In the genomic region with DNA sequence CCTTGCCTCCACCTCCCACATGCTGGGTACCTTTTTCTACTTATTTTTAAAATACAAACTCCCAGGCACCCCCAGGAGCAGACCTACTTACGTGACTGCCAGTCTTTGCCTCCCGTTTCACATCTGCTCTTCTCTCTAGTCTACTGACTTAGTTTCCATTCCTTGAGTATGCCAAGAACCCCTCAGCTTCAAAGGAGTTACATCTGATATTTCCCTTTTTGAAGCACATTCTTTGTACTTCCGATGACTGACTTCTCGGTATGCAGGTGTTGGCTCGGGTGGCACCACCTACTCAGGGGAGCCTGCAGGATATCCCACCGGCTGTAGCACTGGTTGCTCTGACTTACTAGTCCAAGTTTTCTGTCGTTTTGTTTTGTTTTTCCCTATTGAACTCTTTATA, we compare ENCODE assay signal across 8 mouse cellular contexts. TPM values are rescaled to one million over a fixed set of nuclear protein-coding genes. Genes with fewer than 3 reads are reported as not detected.
DNase-seq lines count a peak whose midpoint lies in the region; ATAC-seq and TF ChIP-seq lines count a peak whose summit lies in the region.

No protein-coding gene starts in this region.

- peak overlapping the region; percentile 8; the same call in 1 of the 2 replicates for H3K4me3 ChIP-seq in liver, adult 2 months (ENCODE audit: insufficient read depth, low read depth, low read length)
- H3K4me3 ChIP-seq in erythroblast, embryonic 14.5 days (replicated peaks) = peak overlapping the region; percentile 75
- H3K4me3 ChIP-seq in liver, embryonic 11.5 days (ENCODE audit: low read depth, low read length) = peak overlapping the region; percentile 86
- H3K4me3 ChIP-seq in stomach, embryonic 16.5 days (replicated peaks; ENCODE audit: low read length) = peak overlapping the region; percentile 72

- WGBS in liver, adult 2 months = 11% methylated on average over 7 of the region's 7 CpGs
- 25% methylated on average over 7 of the region's 7 CpGs for WGBS in liver, embryonic 11.5 days
- WGBS in stomach, embryonic 16.5 days = 22% methylated on average over 7 of the region's 7 CpGs

- H3K36me3 ChIP-seq in liver, adult 2 months (ENCODE audit: control insufficient read depth, insufficient read depth, low read length) = peaks cover 10% of the 10 kb centered on the region; the same call in 1 of the 2 replicates
- peaks cover 5% of the 10 kb centered on the region; the same call in 1 of the 2 replicates for H3K36me3 ChIP-seq in erythroblast, embryonic 14.5 days (ENCODE audit: control insufficient read depth)
- H3K36me3 ChIP-seq in liver, embryonic 11.5 days (ENCODE audit: control insufficient read depth, insufficient read depth, low read length) = no peaks in the 10 kb centered on the region
- no peaks in the 10 kb centered on the region for H3K36me3 ChIP-seq in stomach, embryonic 16.5 days (ENCODE audit: control insufficient read depth, insufficient read depth, low read length)

- peaks cover 27% of the 10 kb centered on the region for H3K4me1 ChIP-seq in liver, adult 2 months (ENCODE audit: control insufficient read depth, insufficient read depth, low read length)
- H3K4me1 ChIP-seq in erythroblast, embryonic 14.5 days (ENCODE audit: control insufficient read depth) = peaks cover 41% of the 10 kb centered on the region
- peaks cover 6% of the 10 kb centered on the region for H3K4me1 ChIP-seq in liver, embryonic 11.5 days (replicated peaks; ENCODE audit: control insufficient read depth, insufficient read depth, low read length)
- peaks cover 9% of the 10 kb centered on the region for H3K4me1 ChIP-seq in stomach, embryonic 16.5 days (ENCODE audit: control insufficient read depth, insufficient read depth, low read length)

- peak overlapping the region; percentile 39 for H3K9ac ChIP-seq in liver, adult 2 months (ENCODE audit: low read depth, low read length)
- H3K9ac ChIP-seq in liver, embryonic 11.5 days (ENCODE audit: low read depth, low read length) = peak overlapping the region; percentile 70
- peak overlapping the region; percentile 26 for H3K9ac ChIP-seq in stomach, embryonic 16.5 days (ENCODE audit: low read length)

- no peak for DNase-seq in liver, adult 2 months (ENCODE audit: extremely low read depth, low read depth, low spot score)
- DNase-seq in liver = no peak
- DNase-seq in liver, embryonic 11.5 days (ENCODE audit: low spot score) = no peak
- no peak for DNase-seq in right cerebral cortex, adult 18-20 months
- DNase-seq in retina, embryonic 14.5 days (ENCODE audit: low spot score) = no peak
- DNase-seq in kidney, adult 18-20 months = no peak

- no peaks in the 10 kb centered on the region for H3K9me3 ChIP-seq in erythroblast, embryonic 14.5 days (ENCODE audit: control insufficient read depth, low read length)
- H3K9me3 ChIP-seq in liver, embryonic 11.5 days (ENCODE audit: control insufficient read depth, low read length) = no peaks in the 10 kb centered on the region
- no peaks in the 10 kb centered on the region for H3K9me3 ChIP-seq in stomach, embryonic 16.5 days (replicated peaks; ENCODE audit: control insufficient read depth, low read length)

- peak; percentile 5; the same call in 1 of the 2 replicates for ATAC-seq in liver, embryonic 11.5 days (replicated peaks; ENCODE audit: low FRiP score)
- ATAC-seq in stomach, embryonic 16.5 days (ENCODE audit: insufficient read depth, low FRiP score) = no peak; the same call in 1 of the 2 replicates

- no peak for TF ChIP-seq POLR2A in liver, adult 2 months (IDR thresholded peaks at IDR 0.05; ENCODE audit: extremely low read depth, insufficient read depth, low read length)

- H3K27ac ChIP-seq in liver, adult 2 months (replicated peaks; ENCODE audit: insufficient read depth, low read depth, low read length) = peak overlapping the region; percentile 75
- H3K27ac ChIP-seq in liver, embryonic 11.5 days (ENCODE audit: low read depth, low read length) = peak overlapping the region; percentile 75
- H3K27ac ChIP-seq in stomach, embryonic 16.5 days (ENCODE audit: low read length) = no peak overlapping the region

- no peaks in the 10 kb centered on the region for H3K27me3 ChIP-seq in liver, adult 2 months (ENCODE audit: control insufficient read depth, insufficient read depth, low read length)
- H3K27me3 ChIP-seq in erythroblast, embryonic 14.5 days (ENCODE audit: control insufficient read depth) = no peaks in the 10 kb centered on the region
- no peaks in the 10 kb centered on the region for H3K27me3 ChIP-seq in liver, embryonic 11.5 days (replicated peaks; ENCODE audit: control insufficient read depth, insufficient read depth, low read length)
- no peaks in the 10 kb centered on the region for H3K27me3 ChIP-seq in stomach, embryonic 16.5 days (ENCODE audit: control insufficient read depth, insufficient read depth, low read length)

- peak overlapping the region; percentile 90 for H3K4me2 ChIP-seq in liver, embryonic 11.5 days
- H3K4me2 ChIP-seq in stomach, embryonic 16.5 days (ENCODE audit: low read depth, low read length) = peak overlapping the region; percentile 70

- peaks cover 12% of the 10 kb centered on the region; the same call in 1 of the 2 replicates for H3K79me2 ChIP-seq in liver, adult 2 months (ENCODE audit: control insufficient read depth, insufficient read depth, low read length)

- no peak for TF ChIP-seq CTCF in liver, adult 2 months (IDR thresholded peaks at IDR 0.05; ENCODE audit: low read depth, low read length)

RNA-seq across cellular contexts. Expression of a gene that starts 0.6 kb away (rescaled TPM):
- 39.9 and 51.1 TPM in 2 replicates for total RNA-seq in liver, adult 2 months (2014; rRNA removed)
- 127 and 134 TPM in 2 replicates for polyA plus RNA-seq in liver, adult 2 months (2012; rRNA removed)
- 1.2 and 1.6 TPM in 2 replicates for polyA plus RNA-seq in erythroblast, embryonic 14.5 days (2012)
- 25.2 and 25.6 TPM in 2 replicates for polyA plus RNA-seq in liver, embryonic 11.5 days (2014; fragmentation: Nextera tagmentation; extraction: Ambion mirVana)
- 32.4 and 35.1 TPM in 2 replicates for polyA plus RNA-seq in stomach, embryonic 16.5 days (2015; fragmentation: Nextera tagmentation; extraction: Ambion mirVana)

RNA-seq across cellular contexts. Expression of a gene that starts 8.9 kb away (rescaled TPM):
- 0.18 and 1.0 TPM in 2 replicates for total RNA-seq in liver, adult 2 months (2014; rRNA removed)
- polyA plus RNA-seq in liver, adult 2 months (2012; rRNA removed) = 3.2 TPM in 2 replicates
- polyA plus RNA-seq in erythroblast, embryonic 14.5 days (2012) = 2.0 and 2.1 TPM in 2 replicates
- polyA plus RNA-seq in liver, embryonic 11.5 days (2014; fragmentation: Nextera tagmentation; extraction: Ambion mirVana) = 1.3 and 1.5 TPM in 2 replicates
- 0.34 and 0.59 TPM in 2 replicates for polyA plus RNA-seq in stomach, embryonic 16.5 days (2015; fragmentation: Nextera tagmentation; extraction: Ambion mirVana)

RNA-seq across cellular contexts. Expression of a gene that starts 9.1 kb away (rescaled TPM):
- total RNA-seq in liver, adult 2 months (2014; rRNA removed) = not detected in 2 replicates
- 0.37 TPM in 1 of 2 replicates, not detected in the other for polyA plus RNA-seq in liver, adult 2 months (2012; rRNA removed)
- 0.19 and 0.33 TPM in 2 replicates for polyA plus RNA-seq in erythroblast, embryonic 14.5 days (2012)
- not detected in 2 replicates for polyA plus RNA-seq in liver, embryonic 11.5 days (2014; fragmentation: Nextera tagmentation; extraction: Ambion mirVana)
- not detected in 2 replicates for polyA plus RNA-seq in stomach, embryonic 16.5 days (2015; fragmentation: Nextera tagmentation; extraction: Ambion mirVana)

RNA-seq across cellular contexts. Expression of a gene that starts 34.5 kb away (rescaled TPM):
- total RNA-seq in liver, adult 2 months (2014; rRNA removed) = 1.1 and 2.3 TPM in 2 replicates
- polyA plus RNA-seq in liver, adult 2 months (2012; rRNA removed) = 2.4 and 3.8 TPM in 2 replicates
- 22.6 and 24.0 TPM in 2 replicates for polyA plus RNA-seq in erythroblast, embryonic 14.5 days (2012)
- 12.6 and 14.0 TPM in 2 replicates for polyA plus RNA-seq in liver, embryonic 11.5 days (2014; fragmentation: Nextera tagmentation; extraction: Ambion mirVana)
- polyA plus RNA-seq in stomach, embryonic 16.5 days (2015; fragmentation: Nextera tagmentation; extraction: Ambion mirVana) = 8.1 and 9.3 TPM in 2 replicates

RNA-seq across cellular contexts. Expression of a gene that starts 45.5 kb away (rescaled TPM):
- 0.09 and 0.13 TPM in 2 replicates for total RNA-seq in liver, adult 2 months (2014; rRNA removed)
- polyA plus RNA-seq in liver, adult 2 months (2012; rRNA removed) = 0.09 TPM in 1 of 2 replicates, not detected in the other
- 0.23 and 0.39 TPM in 2 replicates for polyA plus RNA-seq in erythroblast, embryonic 14.5 days (2012)
- polyA plus RNA-seq in liver, embryonic 11.5 days (2014; fragmentation: Nextera tagmentation; extraction: Ambion mirVana) = 1.9 and 2.4 TPM in 2 replicates
- 1.4 and 1.7 TPM in 2 replicates for polyA plus RNA-seq in stomach, embryonic 16.5 days (2015; fragmentation: Nextera tagmentation; extraction: Ambion mirVana)

Comparison
In these comparisons a context has a peak if more than half of its experiments do, and no peak if none do; other contexts are left out.
1. H3K4me3 ChIP-seq: peak in every context shown above with its lines; median percentile 86 in liver, embryonic 11.5 days; 75 in erythroblast, embryonic 14.5 days; 72 in stomach, embryonic 16.5 days; 8 in liver, adult 2 months.
2. RNA of a gene that starts 0.6 kb away (polyA plus RNA-seq): 127 to 134 TPM in liver, adult 2 months, 32.4 to 35.1 TPM in stomach, embryonic 16.5 days and 25.2 to 25.6 TPM in liver, embryonic 11.5 days; 1.2 to 1.6 TPM in erythroblast, embryonic 14.5 days; every median in the first group is over 10 times any median in the second.
3. Peak in every context shown above with its lines, with median percentiles within 50 percentile points of each other: H3K9ac ChIP-seq.